Mouse (Mus musculus): ENCODE data around the gene Csnk1g2. TPM values are rescaled to one million over a fixed set of nuclear protein-coding genes. Genes with fewer than 3 reads are reported as not detected.

Csnk1g2 gene
- polyA plus RNA-seq, 1 experiment from 2014 or later: 24.9 TPM

GRCm38 (mm10) chr10:80620796-80621689, 1.6 kb upstream of the Csnk1g2 start:
- Histone ChIP-seq H3K36me3 (ENCODE audit: control insufficient read depth, insufficient read depth, low read length) (no peaks in the 10 kb centered on the region), H3K27ac (ENCODE audit: low read depth, low read length) (peak overlapping the region; percentile 92), H3K27me3 (replicated peaks; ENCODE audit: control insufficient read depth, insufficient read depth, low read length) (no peaks in the 10 kb centered on the region), H3K4me1 (ENCODE audit: control insufficient read depth, insufficient read depth, low read depth, low read length) (peaks cover 28% of the 10 kb centered on the region), H3K9ac (ENCODE audit: low read depth, low read length) (peak overlapping the region; percentile 49), H3K4me3 (ENCODE audit: low read length) (peak overlapping the region; percentile 89), H3K9me3 (ENCODE audit: control insufficient read depth, low read length) (no peaks in the 10 kb centered on the region), H3K4me2 (ENCODE audit: low read length) (peak overlapping the region; percentile 70)
- WGBS: 55% methylated on average over 16 of the region's 16 CpGs
- no peak for ATAC-seq

- Histone ChIP-seq H3K9me3 (ENCODE audit: control insufficient read depth, low read length) (no peaks in the 10 kb centered on the region), H3K4me3 (ENCODE audit: low read length) (peak overlapping the region; percentile 89), H3K4me2 (ENCODE audit: low read length) (peak overlapping the region; percentile 70), H3K27me3 (replicated peaks; ENCODE audit: control insufficient read depth, insufficient read depth, low read length) (no peaks in the 10 kb centered on the region), H3K36me3 (ENCODE audit: control insufficient read depth, insufficient read depth, low read length) (no peaks in the 10 kb centered on the region), H3K27ac (ENCODE audit: low read depth, low read length) (peak overlapping the region; percentile 92), H3K9ac (ENCODE audit: low read depth, low read length) (peak overlapping the region; percentile 49), H3K4me1 (ENCODE audit: control insufficient read depth, insufficient read depth, low read depth, low read length) (peaks cover 28% of the 10 kb centered on the region)
- under 1% methylated on average over 9 of the region's 9 CpGs for WGBS
- ATAC-seq: no peak
Observed at GRCm38 (mm10) chr10:80621690-80621939, 1.0 kb upstream of the Csnk1g2 start.

- no peaks in the 10 kb centered on the region for H3K36me3 ChIP-seq (ENCODE audit: control insufficient read depth, insufficient read depth, low read length)
- peak; percentile 97 for ATAC-seq
- 0% methylated on average over 64 of the region's 64 CpGs for WGBS
Observed at GRCm38 (mm10) chr10:80621940-80622660, 538 bp upstream of the Csnk1g2 start.

GRCm38 (mm10) chr10:80623457-80624191, 986 bp downstream of the Csnk1g2 start:
- Histone ChIP-seq H3K9ac (ENCODE audit: low read depth, low read length) (peak overlapping the region; percentile 96), H3K4me1 (ENCODE audit: control insufficient read depth, insufficient read depth, low read depth, low read length) (peaks cover 31% of the 10 kb centered on the region), H3K4me2 (ENCODE audit: low read length) (peak overlapping the region; percentile 99), H3K27ac (ENCODE audit: low read depth, low read length) (peak overlapping the region; percentile 90), H3K9me3 (ENCODE audit: control insufficient read depth, low read length) (no peaks in the 10 kb centered on the region), H3K4me3 (ENCODE audit: low read length) (peak overlapping the region; percentile 89), H3K27me3 (replicated peaks; ENCODE audit: control insufficient read depth, insufficient read depth, low read length) (no peaks in the 10 kb centered on the region), H3K36me3 (ENCODE audit: control insufficient read depth, insufficient read depth, low read length) (no peaks in the 10 kb centered on the region)
- no peak for ATAC-seq
- 15% methylated on average over 15 of the region's 15 CpGs for WGBS

More at GRCm38 (mm10) chr10:80621940-80622660, 538 bp upstream of the Csnk1g2 start:
- H3K4me1 ChIP-seq (ENCODE audit: control insufficient read depth, insufficient read depth, low read depth, low read length): peaks cover 28% of the 10 kb centered on the region
- peak overlapping the region; percentile 49 for H3K9ac ChIP-seq (ENCODE audit: low read depth, low read length)
- peak overlapping the region; percentile 92 for H3K27ac ChIP-seq (ENCODE audit: low read depth, low read length)
- no peaks in the 10 kb centered on the region for H3K9me3 ChIP-seq (ENCODE audit: control insufficient read depth, low read length)
- H3K4me2 ChIP-seq (ENCODE audit: low read length): peak overlapping the region; percentile 70
- peak overlapping the region; percentile 89 for H3K4me3 ChIP-seq (ENCODE audit: low read length)
- no peaks in the 10 kb centered on the region for H3K27me3 ChIP-seq (replicated peaks; ENCODE audit: control insufficient read depth, insufficient read depth, low read length)

GRCm38 (mm10) chr10:80625764-80626163, 3.1 kb downstream of the Csnk1g2 start:
- H3K9ac ChIP-seq (ENCODE audit: low read depth, low read length): no peak overlapping the region
- H3K4me2 ChIP-seq (ENCODE audit: low read length): no peak overlapping the region
- 90% methylated on average over 4 of the region's 4 CpGs for WGBS
- no peak for ATAC-seq
- H3K4me3 ChIP-seq (ENCODE audit: low read length): no peak overlapping the region
- no peaks in the 10 kb centered on the region for H3K27me3 ChIP-seq (replicated peaks; ENCODE audit: control insufficient read depth, insufficient read depth, low read length)
- H3K27ac ChIP-seq (ENCODE audit: low read depth, low read length): no peak overlapping the region
- H3K9me3 ChIP-seq (ENCODE audit: control insufficient read depth, low read length): no peaks in the 10 kb centered on the region
- H3K36me3 ChIP-seq (ENCODE audit: control insufficient read depth, insufficient read depth, low read length): no peaks in the 10 kb centered on the region; the same call in 1 of the 2 replicates
- H3K4me1 ChIP-seq (ENCODE audit: control insufficient read depth, insufficient read depth, low read depth, low read length): peaks cover 31% of the 10 kb centered on the region

- H3K27ac ChIP-seq (ENCODE audit: low read depth, low read length): no peak overlapping the region
- ATAC-seq: no peak
- no peaks in the 10 kb centered on the region for H3K9me3 ChIP-seq (ENCODE audit: control insufficient read depth, low read length)
- peaks cover 24% of the 10 kb centered on the region for H3K4me1 ChIP-seq (ENCODE audit: control insufficient read depth, insufficient read depth, low read depth, low read length)
- no peaks in the 10 kb centered on the region for H3K27me3 ChIP-seq (replicated peaks; ENCODE audit: control insufficient read depth, insufficient read depth, low read length)
- no peak overlapping the region for H3K4me3 ChIP-seq (ENCODE audit: low read length)
- H3K9ac ChIP-seq (ENCODE audit: low read depth, low read length): no peak overlapping the region
- WGBS: 67% methylated on average over 1 of the region's 2 CpGs
- no peaks in the 10 kb centered on the region; the same call in 1 of the 2 replicates for H3K36me3 ChIP-seq (ENCODE audit: control insufficient read depth, insufficient read depth, low read length)
- H3K4me2 ChIP-seq (ENCODE audit: low read length): no peak overlapping the region
Observed at GRCm38 (mm10) chr10:80627685-80628084, 5.0 kb downstream of the Csnk1g2 start.

- Histone ChIP-seq H3K27ac (ENCODE audit: low read depth, low read length) (no peak overlapping the region), H3K9me3 (ENCODE audit: control insufficient read depth, low read length) (no peaks in the 10 kb centered on the region), H3K4me1 (ENCODE audit: control insufficient read depth, insufficient read depth, low read depth, low read length) (peaks cover 15% of the 10 kb centered on the region), H3K36me3 (ENCODE audit: control insufficient read depth, insufficient read depth, low read length) (no peaks in the 10 kb centered on the region; the same call in 1 of the 2 replicates), H3K4me2 (ENCODE audit: low read length) (no peak overlapping the region), H3K27me3 (replicated peaks; ENCODE audit: control insufficient read depth, insufficient read depth, low read length) (no peaks in the 10 kb centered on the region), H3K4me3 (ENCODE audit: low read length) (no peak overlapping the region), H3K9ac (ENCODE audit: low read depth, low read length) (no peak overlapping the region)
- ATAC-seq: no peak
- 77% methylated on average over 9 of the region's 9 CpGs for WGBS
Observed at GRCm38 (mm10) chr10:80628925-80629324, 6.3 kb downstream of the Csnk1g2 start.

- Histone ChIP-seq H3K4me3 (ENCODE audit: low read length) (no peak overlapping the region), H3K4me2 (ENCODE audit: low read length) (no peak overlapping the region), H3K27ac (ENCODE audit: low read depth, low read length) (no peak overlapping the region), H3K27me3 (replicated peaks; ENCODE audit: control insufficient read depth, insufficient read depth, low read length) (no peaks in the 10 kb centered on the region), H3K9ac (ENCODE audit: low read depth, low read length) (no peak overlapping the region), H3K36me3 (ENCODE audit: control insufficient read depth, insufficient read depth, low read length) (peaks cover 49% of the 10 kb centered on the region), H3K4me1 (ENCODE audit: control insufficient read depth, insufficient read depth, low read depth, low read length) (no peaks in the 10 kb centered on the region), H3K9me3 (ENCODE audit: control insufficient read depth, low read length) (no peaks in the 10 kb centered on the region)
- WGBS: 93% methylated on average over 6 of the region's 6 CpGs
- no peak for ATAC-seq
Observed at GRCm38 (mm10) chr10:80635345-80635744, 12.7 kb downstream of the Csnk1g2 start.

GRCm38 (mm10) chr10:80646936-80647335, 24.3 kb downstream of the Csnk1g2 start:
- peaks cover 45% of the 10 kb centered on the region for H3K36me3 ChIP-seq (ENCODE audit: control insufficient read depth, insufficient read depth, low read length)

More at GRCm38 (mm10) chr10:80646936-80647335, 24.3 kb downstream of the Csnk1g2 start:
- no peak overlapping the region for H3K27ac ChIP-seq (ENCODE audit: low read depth, low read length)
- 94% methylated on average over 10 of the region's 10 CpGs for WGBS
- no peaks in the 10 kb centered on the region for H3K4me1 ChIP-seq (ENCODE audit: control insufficient read depth, insufficient read depth, low read depth, low read length)
- H3K9ac ChIP-seq (ENCODE audit: low read depth, low read length): no peak overlapping the region
- H3K27me3 ChIP-seq (replicated peaks; ENCODE audit: control insufficient read depth, insufficient read depth, low read length): no peaks in the 10 kb centered on the region
- ATAC-seq: no peak
- no peak overlapping the region for H3K4me3 ChIP-seq (ENCODE audit: low read length)
- no peak overlapping the region for H3K4me2 ChIP-seq (ENCODE audit: low read length)
- H3K9me3 ChIP-seq (ENCODE audit: control insufficient read depth, low read length): no peaks in the 10 kb centered on the region
